Mouse (Mus musculus) hindbrain, embryonic 12.5 days (tissue): Measurements from ENCODE around the gene Tubgcp6. TPM values are rescaled to one million over a fixed set of nuclear protein-coding genes. Genes with fewer than 3 reads are reported as not detected.

Source experiments
- ATAC-seq: fragments of 200-750 bp; cut with Nextera tagmentation; 2 replicates; pipeline ENCODE4 v1.8.0; 2017; ENCODE audit warnings: moderate TSS enrichment; ENCODE audit not compliant: low FRiP score
- H3K27ac ChIP-seq: fragments of 300-500 bp; sonication (generic); 2 replicates; pipeline ENCODE4 v1.5.1; 2016; ENCODE audit warnings: mild to moderate bottlenecking
- H3K27me3 ChIP-seq: fragments of 300-500 bp; sonication (generic); 2 replicates; pipeline ENCODE4 v1.6.1; 2016; ENCODE audit warnings: mild to moderate bottlenecking
- H3K36me3 ChIP-seq: fragments of 300-500 bp; sonication (generic); 2 replicates; pipeline ENCODE4 v1.6.1; 2016; ENCODE audit warnings: mild to moderate bottlenecking
- H3K4me1 ChIP-seq: fragments of 300-500 bp; sonication (generic); 2 replicates; pipeline ENCODE4 v1.6.1; 2016
- H3K4me2 ChIP-seq: fragments of 300-500 bp; sonication (generic); replicated peaks from 2 replicates; pipeline ENCODE4 v1.6.1; 2016; ENCODE audit warnings: mild to moderate bottlenecking
- H3K4me3 ChIP-seq: fragments of 300-500 bp; sonication (generic); 2 replicates; pipeline ENCODE4 v1.5.1; 2016; ENCODE audit warnings: mild to moderate bottlenecking
- H3K9ac ChIP-seq: fragments of 300-500 bp; sonication (generic); 2 replicates; pipeline ENCODE4 v1.6.1; 2016; ENCODE audit warnings: mild to moderate bottlenecking, moderate library complexity
- H3K9me3 ChIP-seq: fragments of 300-500 bp; sonication (generic); replicated peaks from 2 replicates; pipeline ENCODE4 v1.6.1; 2016; ENCODE audit warnings: mild to moderate bottlenecking
- WGBS: fragments of 180-500 bp; shearing (Covaris S2); methylation state at CpG from one replicate; pipeline ENCODE4 v1.1.7; 2016; 5-methylcytosine and 5-hydroxymethylcytosine counted together
- polyA plus RNA-seq: library from polyadenylated mRNA; unstranded; fragments of >200 nt; fragmentation: Nextera tagmentation; extraction: Ambion mirVana; gene quantifications from 2 replicates; pipeline ENCODE4 v1.2.1, GENCODE M21; 2016

Tubgcp6 gene
- polyA plus RNA-seq, 1 experiment from 2014 or later: 22.3 TPM

- Histone ChIP-seq H3K4me1 (peaks cover 23% of the 10 kb centered on the region), H3K27me3 (peaks cover 33% of the 10 kb centered on the region), H3K9ac (peak within 1 kb of the TSS; percentile 68), H3K4me2 (peak within 1 kb of the TSS; percentile 97), H3K36me3 (peaks cover 35% of the 10 kb centered on the region), H3K4me3 (peak within 1 kb of the TSS; percentile 52), H3K9me3 (no peaks in the 10 kb centered on the region), H3K27ac (no peak within 1 kb of the TSS)
- peak; percentile 72 for ATAC-seq
- WGBS: under 1% methylated on average over 21 of the region's 21 CpGs
These were observed 17.8 kb upstream of the Tubgcp6 start, which contains the start of gene Mapk12 for GRCm38 (mm10) chr15:89140659-89141252. Gene Mapk12, minus strand, starts transcription at chr15:89140703.

GRCm38 (mm10) chr15:89140048-89140658 lies 17.2 kb upstream of the Tubgcp6 start:
- peak overlapping the region; percentile 52 for H3K4me3 ChIP-seq
- WGBS: under 1% methylated on average over 48 of the region's 53 CpGs
- H3K27me3 ChIP-seq: peaks cover 28% of the 10 kb centered on the region
- H3K4me1 ChIP-seq: peaks cover 23% of the 10 kb centered on the region
- peak; percentile 55 for ATAC-seq
- H3K4me2 ChIP-seq: peak overlapping the region; percentile 97
- H3K36me3 ChIP-seq: peaks cover 29% of the 10 kb centered on the region
- peak overlapping the region; percentile 68 for H3K9ac ChIP-seq
- no peak overlapping the region for H3K27ac ChIP-seq
- no peaks in the 10 kb centered on the region for H3K9me3 ChIP-seq

GRCm38 (mm10) chr15:89138531-89138930 lies 15.6 kb upstream of the Tubgcp6 start:
- Histone ChIP-seq H3K4me2 (no peak overlapping the region), H3K27ac (no peak overlapping the region), H3K4me3 (no peak overlapping the region), H3K9ac (no peak overlapping the region), H3K4me1 (peaks cover 23% of the 10 kb centered on the region), H3K9me3 (no peaks in the 10 kb centered on the region), H3K27me3 (peaks cover 28% of the 10 kb centered on the region), H3K36me3 (peaks cover 13% of the 10 kb centered on the region)
- no peak for ATAC-seq
- 89% methylated on average over 6 of the region's 6 CpGs for whole genome bisulfite sequencing

GRCm38 (mm10) chr15:89138046-89138405 lies 15.1 kb upstream of the Tubgcp6 start:
- Histone ChIP-seq H3K9ac (no peak overlapping the region), H3K36me3 (peaks cover 8% of the 10 kb centered on the region), H3K27me3 (peaks cover 28% of the 10 kb centered on the region), H3K4me2 (no peak overlapping the region), H3K9me3 (no peaks in the 10 kb centered on the region), H3K27ac (no peak overlapping the region), H3K4me1 (peaks cover 23% of the 10 kb centered on the region), H3K4me3 (no peak overlapping the region)
- 83% methylated on average over 7 of the region's 7 CpGs for WGBS
- ATAC-seq: no peak

GRCm38 (mm10) chr15:89137378-89138045 lies 14.6 kb upstream of the Tubgcp6 start:
- no peak overlapping the region for H3K9ac ChIP-seq
- peaks cover 23% of the 10 kb centered on the region for H3K4me1 ChIP-seq
- H3K27me3 ChIP-seq: peaks cover 28% of the 10 kb centered on the region
- no peak overlapping the region for H3K27ac ChIP-seq
- peaks cover 3% of the 10 kb centered on the region; the same call in 1 of the 2 replicates for H3K36me3 ChIP-seq
- H3K4me2 ChIP-seq: no peak overlapping the region
- H3K4me3 ChIP-seq: no peak overlapping the region
- WGBS: 74% methylated on average over 11 of the region's 11 CpGs
- no peaks in the 10 kb centered on the region for H3K9me3 ChIP-seq
- no peak for ATAC-seq

- H3K9me3 ChIP-seq: no peaks in the 10 kb centered on the region
- H3K36me3 ChIP-seq: no peaks in the 10 kb centered on the region
- no peak overlapping the region for H3K4me3 ChIP-seq
- peaks cover 23% of the 10 kb centered on the region for H3K27me3 ChIP-seq
- H3K9ac ChIP-seq: no peak overlapping the region
- H3K27ac ChIP-seq: no peak overlapping the region
- no peak for ATAC-seq
- peaks cover 23% of the 10 kb centered on the region for H3K4me1 ChIP-seq
- no peak overlapping the region for H3K4me2 ChIP-seq
- 96% methylated on average over 4 of the region's 5 CpGs for WGBS
These were observed 13.7 kb upstream of the Tubgcp6 start for GRCm38 (mm10) chr15:89136461-89137155.

- Histone ChIP-seq H3K4me1 (peaks cover 16% of the 10 kb centered on the region), H3K27ac (no peak overlapping the region), H3K4me2 (no peak overlapping the region), H3K4me3 (no peak overlapping the region), H3K9me3 (no peaks in the 10 kb centered on the region), H3K36me3 (no peaks in the 10 kb centered on the region), H3K27me3 (no peaks in the 10 kb centered on the region), H3K9ac (no peak overlapping the region)
- 93% methylated on average over 3 of the region's 3 CpGs for WGBS
- ATAC-seq: no peak
These were observed 8.4 kb upstream of the Tubgcp6 start for GRCm38 (mm10) chr15:89131316-89131715.

- no peak overlapping the region for H3K4me3 ChIP-seq
- H3K27me3 ChIP-seq: no peaks in the 10 kb centered on the region
- no peaks in the 10 kb centered on the region for H3K9me3 ChIP-seq
- ATAC-seq: no peak
- no peak overlapping the region for H3K9ac ChIP-seq
- peaks cover 4% of the 10 kb centered on the region; the same call in 1 of the 2 replicates for H3K36me3 ChIP-seq
- peaks cover 16% of the 10 kb centered on the region for H3K4me1 ChIP-seq
- no peak overlapping the region for H3K27ac ChIP-seq
- H3K4me2 ChIP-seq: no peak overlapping the region
These were observed 7.3 kb upstream of the Tubgcp6 start for GRCm38 (mm10) chr15:89130245-89130644.

GRCm38 (mm10) chr15:89128382-89129350 lies 5.8 kb upstream of the Tubgcp6 start, which contains the start of gene Hdac10:
Gene Hdac10, minus strand, starts transcription at chr15:89128700.
- Histone ChIP-seq H3K4me1 (peaks cover 21% of the 10 kb centered on the region), H3K9me3 (no peaks in the 10 kb centered on the region), H3K4me3 (peak within 1 kb of the TSS; percentile 52), H3K27me3 (no peaks in the 10 kb centered on the region), H3K36me3 (peaks cover 9% of the 10 kb centered on the region; the same call in 1 of the 2 replicates), H3K9ac (peak within 1 kb of the TSS; percentile 74), H3K4me2 (peak within 1 kb of the TSS; percentile 78), H3K27ac (peak within 1 kb of the TSS; percentile 67)
- 3% methylated on average over 36 of the region's 36 CpGs for WGBS
- peak; percentile 83 for ATAC-seq

- H3K36me3 ChIP-seq: peaks cover 9% of the 10 kb centered on the region; the same call in 1 of the 2 replicates
- peak overlapping the region; percentile 78 for H3K4me2 ChIP-seq
- no peaks in the 10 kb centered on the region for H3K27me3 ChIP-seq
- H3K4me3 ChIP-seq: peak overlapping the region; percentile 52
- H3K4me1 ChIP-seq: peaks cover 26% of the 10 kb centered on the region
- no peak for ATAC-seq
- H3K27ac ChIP-seq: no peak overlapping the region
- peak overlapping the region; percentile 74 for H3K9ac ChIP-seq
- WGBS: 91% methylated on average over 8 of the region's 8 CpGs
- H3K9me3 ChIP-seq: no peaks in the 10 kb centered on the region
These were observed 4.5 kb upstream of the Tubgcp6 start for GRCm38 (mm10) chr15:89127364-89127940.

- Histone ChIP-seq H3K36me3 (peaks cover 9% of the 10 kb centered on the region; the same call in 1 of the 2 replicates), H3K27me3 (no peaks in the 10 kb centered on the region), H3K9me3 (no peaks in the 10 kb centered on the region), H3K4me1 (peaks cover 34% of the 10 kb centered on the region), H3K4me2 (no peak overlapping the region), H3K9ac (no peak overlapping the region), H3K27ac (no peak overlapping the region), H3K4me3 (no peak overlapping the region)
- no peak for ATAC-seq
- 91% methylated on average over 8 of the region's 8 CpGs for WGBS
These were observed 3.7 kb upstream of the Tubgcp6 start for GRCm38 (mm10) chr15:89126622-89127021.
